11 mouse cellular contexts compared by ENCODE assay signal in the genomic region with DNA sequence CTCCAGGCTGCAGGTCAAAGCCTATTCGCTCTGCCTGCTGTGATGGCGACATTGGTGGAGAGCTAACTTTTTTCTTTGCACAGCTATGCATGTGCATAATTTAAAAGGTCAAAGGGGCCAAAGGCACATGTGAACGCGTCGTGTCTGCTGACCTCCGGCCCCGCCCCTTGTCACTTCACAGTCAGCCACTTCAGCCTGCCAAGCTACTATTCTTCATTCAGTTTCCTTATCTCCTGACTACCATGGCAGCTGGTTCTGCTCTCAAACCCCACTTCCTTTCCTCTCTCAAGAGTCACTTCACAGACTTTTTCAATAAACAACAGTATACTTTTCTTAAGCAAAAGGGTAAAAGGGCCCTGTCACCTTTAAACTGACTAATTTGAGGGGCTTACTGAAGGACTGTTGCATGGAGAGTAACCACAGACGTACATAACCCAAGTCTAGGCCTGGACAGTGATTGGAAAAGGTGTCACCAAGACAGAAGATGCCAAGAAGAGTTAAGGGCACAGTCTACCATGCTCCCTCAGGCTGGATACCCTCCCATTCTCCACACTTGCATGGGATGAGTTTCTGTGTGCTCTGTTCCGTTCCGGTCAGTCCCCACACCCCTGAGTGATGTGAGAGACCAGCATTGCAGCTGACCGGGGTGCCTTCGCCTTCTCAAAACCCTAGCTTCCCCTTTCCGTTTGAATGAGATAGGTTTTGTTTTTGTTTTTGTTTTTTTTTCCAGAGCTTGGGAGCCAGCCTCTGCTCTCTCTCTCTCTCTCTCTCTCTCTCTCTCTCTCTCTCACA. TPM values are rescaled to one million over a fixed set of nuclear protein-coding genes. Genes with fewer than 3 reads are reported as not detected.
DNase-seq lines count a peak whose midpoint lies in the region; ATAC-seq lines count a peak whose summit lies in the region.
"Had no signal": no experiment of that assay in that cellular context is flagged by ENCODE, and none has a peak within 500 bp of the region (broad histone marks: within the 10 kb centered on the region; RNA-seq: fewer than 3 reads in every experiment).

No protein-coding gene starts in this region.

- no peak overlapping the region for H3K9ac ChIP-seq in forebrain, embryonic 12.5 days

- no peaks in the 10 kb centered on the region for H3K9me3 ChIP-seq in forebrain, embryonic 12.5 days

- H3K27me3 ChIP-seq in forebrain, embryonic 12.5 days: no peaks in the 10 kb centered on the region

- DNase-seq in kidney, postnatal 14 days: peak; percentile 51
- no peak for DNase-seq in urinary bladder, postnatal 36 days (ENCODE audit: low spot score in 2 of 2)
- no peak for DNase-seq in urinary bladder, postnatal 4 days (ENCODE audit: low spot score in 2 of 2)

- peaks cover 7% of the 10 kb centered on the region for H3K4me1 ChIP-seq in forebrain, embryonic 12.5 days

- 71% methylated on average over 13 of the region's 13 CpGs for WGBS in forebrain, embryonic 12.5 days

- H3K27ac ChIP-seq in forebrain, embryonic 12.5 days: no peak overlapping the region

- no peak overlapping the region for H3K4me2 ChIP-seq in forebrain, embryonic 12.5 days

- H3K36me3 ChIP-seq in forebrain, embryonic 12.5 days (replicated peaks): no peaks in the 10 kb centered on the region

- ATAC-seq in CD4-positive, CD25-positive, alpha-beta regulatory T cell, adult 4 months: peak; percentile 52
- peak; percentile 8 for ATAC-seq in activated CD4-positive, CD25-positive, alpha-beta regulatory T cell, adult 4 months
- ATAC-seq in megakaryocyte, adult 5-6 weeks (ENCODE audit: poor library complexity, severe bottlenecking): peak; percentile 60
- no peak for ATAC-seq in inflammation-experienced regulatory T-cells, adult 6 months
- no peak for ATAC-seq in forebrain, embryonic 12.5 days (ENCODE audit: low FRiP score)

- H3K4me3 ChIP-seq in forebrain, embryonic 12.5 days (replicated peaks): no peak overlapping the region

RNA-seq across cellular contexts. Expression of gene Ldha, which starts 10.3 kb away (rescaled TPM):
- 100 to 1,000 TPM; 817 to 958 TPM for polyA plus RNA-seq in CD4-positive, CD25-positive, alpha-beta regulatory T cell, adult 4 months (2017; shearing (Covaris generic))
- 1,000 to 10,000 TPM; 1,036 to 1,248 TPM for polyA plus RNA-seq in activated CD4-positive, CD25-positive, alpha-beta regulatory T cell, adult 4 months (2017; shearing (Covaris generic))
- total RNA-seq in megakaryocyte, adult 5-6 weeks (2015): 278 and 286 TPM in 2 replicates
- 212 and 223 TPM in 2 replicates for total RNA-seq in megakaryocyte, adult 5-6 weeks (2017)
- 1,000 to 10,000 TPM in 1 of 3 experiments, 100 to 1,000 TPM in 2; 790 to 1,249 (median 846) TPM for polyA plus RNA-seq in inflammation-experienced regulatory T-cells, adult 6 months (2017; shearing (Covaris generic))
- polyA plus RNA-seq in forebrain, embryonic 12.5 days (2016; fragmentation: Nextera tagmentation; extraction: Ambion mirVana): 1,021 and 1,078 TPM in 2 replicates

RNA-seq across cellular contexts. Expression of gene Ldhc, which starts 30.0 kb away (rescaled TPM):
- polyA plus RNA-seq in CD4-positive, CD25-positive, alpha-beta regulatory T cell, adult 4 months (2017; shearing (Covaris generic)): not detected
- not detected for polyA plus RNA-seq in activated CD4-positive, CD25-positive, alpha-beta regulatory T cell, adult 4 months (2017; shearing (Covaris generic))
- total RNA-seq in megakaryocyte, adult 5-6 weeks (2015): 2.3 and 2.9 TPM in 2 replicates
- total RNA-seq in megakaryocyte, adult 5-6 weeks (2017): 1.0 TPM in 1 of 2 replicates, not detected in the other
- polyA plus RNA-seq in inflammation-experienced regulatory T-cells, adult 6 months (2017; shearing (Covaris generic)): not detected
- polyA plus RNA-seq in forebrain, embryonic 12.5 days (2016; fragmentation: Nextera tagmentation; extraction: Ambion mirVana): not detected in 2 replicates
- total RNA-seq: adrenal gland, postnatal 36 days had no signal
- polyA plus RNA-seq: neural tube, embryonic 11.5 days; urinary bladder, adult 2 months had no signal

RNA-seq across cellular contexts. Expression of gene Gtf2h1, which starts 35.1 kb away (rescaled TPM):
- 10 to 100 TPM; 20.7 to 28.1 TPM for polyA plus RNA-seq in CD4-positive, CD25-positive, alpha-beta regulatory T cell, adult 4 months (2017; shearing (Covaris generic))
- polyA plus RNA-seq in activated CD4-positive, CD25-positive, alpha-beta regulatory T cell, adult 4 months (2017; shearing (Covaris generic)): 10 to 100 TPM; 22.9 to 23.4 TPM
- 36.6 and 40.0 TPM in 2 replicates for total RNA-seq in megakaryocyte, adult 5-6 weeks (2015)
- 70.2 and 74.8 TPM in 2 replicates for total RNA-seq in megakaryocyte, adult 5-6 weeks (2017)
- polyA plus RNA-seq in inflammation-experienced regulatory T-cells, adult 6 months (2017; shearing (Covaris generic)): 10 to 100 TPM; 26.7 to 29.9 (median 27.0) TPM
- 52.6 and 55.4 TPM in 2 replicates for polyA plus RNA-seq in forebrain, embryonic 12.5 days (2016; fragmentation: Nextera tagmentation; extraction: Ambion mirVana)

RNA-seq across cellular contexts. Expression of gene Hps5, which starts 35.1 kb away (rescaled TPM):
- 10 to 100 TPM; 14.2 to 26.1 TPM for polyA plus RNA-seq in CD4-positive, CD25-positive, alpha-beta regulatory T cell, adult 4 months (2017; shearing (Covaris generic))
- 10 to 100 TPM; 17.6 to 17.8 TPM for polyA plus RNA-seq in activated CD4-positive, CD25-positive, alpha-beta regulatory T cell, adult 4 months (2017; shearing (Covaris generic))
- 26.0 and 27.1 TPM in 2 replicates for total RNA-seq in megakaryocyte, adult 5-6 weeks (2015)
- total RNA-seq in megakaryocyte, adult 5-6 weeks (2017): 58.8 and 61.3 TPM in 2 replicates
- 10 to 100 TPM; 16.4 to 22.3 (median 19.7) TPM for polyA plus RNA-seq in inflammation-experienced regulatory T-cells, adult 6 months (2017; shearing (Covaris generic))
- 23.9 and 25.3 TPM in 2 replicates for polyA plus RNA-seq in forebrain, embryonic 12.5 days (2016; fragmentation: Nextera tagmentation; extraction: Ambion mirVana)

Comparison
In these comparisons a context has a peak if more than half of its experiments do, and no peak if none do; other contexts are left out.
1. ATAC-seq: peak in CD4-positive, CD25-positive, alpha-beta regulatory T cell, adult 4 months (single experiment), activated CD4-positive, CD25-positive, alpha-beta regulatory T cell, adult 4 months (single experiment) and megakaryocyte, adult 5-6 weeks (single experiment); none in inflammation-experienced regulatory T-cells, adult 6 months (single experiment) and forebrain, embryonic 12.5 days (single experiment).